Mouse (Mus musculus) liver, embryonic 11.5 days (tissue): Measurements from ENCODE around the gene Slc16a9. TPM values are rescaled to one million over a fixed set of nuclear protein-coding genes. Genes with fewer than 3 reads are reported as not detected.
"Not testable (repeated sequence)": the region's sequence is repeated elsewhere in the genome, so short reads cannot be mapped to it uniquely, and the experiment has no call there.

Experiments
- ATAC-seq: fragments of 200-750 bp; cut with Nextera tagmentation; replicated peaks from 2 replicates; pipeline ENCODE4 v1.8.0; 2017; ENCODE audit warnings: moderate number of reproducible peaks, mild to moderate bottlenecking, moderate TSS enrichment, moderate library complexity; ENCODE audit not compliant: low FRiP score
- DNase-seq: peaks from one replicate; pipeline ENCODE4 v3.0.0-alpha.2; 2017; ENCODE audit warnings: low spot score
- H3K27ac ChIP-seq: fragments of 300-500 bp; sonication (generic); 2 replicates; pipeline ENCODE4 v1.5.1; 2014; ENCODE audit warnings: mild to moderate bottlenecking, low read depth, low read length, control low read depth
- H3K27me3 ChIP-seq: fragments of 300-500 bp; sonication (generic); replicated peaks from 2 replicates; pipeline ENCODE4 v1.6.1; 2014; ENCODE audit warnings: low read length, mixed read lengths; ENCODE audit not compliant: control insufficient read depth, insufficient read depth
- H3K36me3 ChIP-seq: fragments of 300-500 bp; sonication (generic); 2 replicates; pipeline ENCODE4 v1.6.1; 2014; ENCODE audit warnings: mild to moderate bottlenecking, low read length, moderate library complexity, mixed read lengths; ENCODE audit not compliant: control insufficient read depth, insufficient read depth
- H3K4me1 ChIP-seq: fragments of 300-500 bp; sonication (generic); replicated peaks from 2 replicates; pipeline ENCODE4 v1.6.1; 2014; ENCODE audit warnings: low read length, mixed read lengths; ENCODE audit not compliant: control insufficient read depth, insufficient read depth
- H3K4me2 ChIP-seq: fragments of 300-500 bp; sonication (generic); 2 replicates; pipeline ENCODE4 v1.6.1; 2014; ENCODE audit warnings: mild to moderate bottlenecking, control low read depth, moderate library complexity
- H3K4me3 ChIP-seq: fragments of 300-500 bp; sonication (generic); 2 replicates; pipeline ENCODE4 v1.5.1; 2014; ENCODE audit warnings: low read depth, low read length, control low read depth
- H3K9ac ChIP-seq: fragments of 300-500 bp; sonication (generic); 2 replicates; pipeline ENCODE4 v1.6.1; 2014; ENCODE audit warnings: low read depth, low read length, control low read depth
- H3K9me3 ChIP-seq: fragments of 300-500 bp; sonication (generic); 2 replicates; pipeline ENCODE4 v1.6.1; 2016; ENCODE audit warnings: low read length, inconsistent platforms, mixed read lengths; ENCODE audit not compliant: control insufficient read depth
- WGBS: fragments of 180-500 bp; shearing (Covaris S2); extraction: QIAGEN DNeasy Blood & Tissue Kit; methylation state at CpG from one replicate; pipeline ENCODE4 v1.1.7; 2014; 5-methylcytosine and 5-hydroxymethylcytosine counted together
- polyA plus RNA-seq: library from polyadenylated mRNA; unstranded; fragments of >200 nt; fragmentation: Nextera tagmentation; extraction: Ambion mirVana; gene quantifications from 2 replicates; pipeline ENCODE4 v1.2.1, GENCODE M21; 2014

The Slc16a9 gene
- polyA plus RNA-seq, 1 experiment from 2014 or later: 1.0 TPM

GRCm38 (mm10) chr10:70200889-70201500, 43.9 kb upstream of the Slc16a9 start:
- DNase-seq (no peak), ATAC-seq (no peak)
- H3K36me3 ChIP-seq: no peaks in the 10 kb centered on the region
- peaks cover 2% of the 10 kb centered on the region for H3K4me1 ChIP-seq
- no peak overlapping the region for H3K9ac ChIP-seq
- H3K9me3 ChIP-seq: no peaks in the 10 kb centered on the region
- H3K27me3 ChIP-seq: no peaks in the 10 kb centered on the region
- no peak overlapping the region for H3K4me2 ChIP-seq
- WGBS: 58% methylated on average over 12 of the region's 12 CpGs
- H3K27ac ChIP-seq: no peak overlapping the region
- H3K4me3 ChIP-seq: no peak overlapping the region

GRCm38 (mm10) chr10:70204505-70205399, 40.1 kb upstream of the Slc16a9 start, which contains the start of gene Mrln:
Gene Mrln, plus strand, starts transcription at chr10:70204664.
- no peaks in the 10 kb centered on the region for H3K27me3 ChIP-seq
- no peak within 1 kb of the TSS for H3K27ac ChIP-seq
- H3K9ac ChIP-seq: no peak within 1 kb of the TSS
- H3K4me3 ChIP-seq: no peak within 1 kb of the TSS
- H3K9me3 ChIP-seq: no peaks in the 10 kb centered on the region
- DNase-seq: no peak
- no peaks in the 10 kb centered on the region for H3K4me1 ChIP-seq
- ATAC-seq: no peak
- 62% methylated on average over 17 of the region's 17 CpGs for WGBS
- no peaks in the 10 kb centered on the region for H3K36me3 ChIP-seq
- no peak within 1 kb of the TSS for H3K4me2 ChIP-seq

- H3K36me3 ChIP-seq: no peaks in the 10 kb centered on the region
- ATAC-seq (no peak), DNase-seq (no peak)
- H3K4me1 ChIP-seq: no peaks in the 10 kb centered on the region
- H3K4me2 ChIP-seq: no peak overlapping the region
- H3K27ac ChIP-seq: no peak overlapping the region
- no peak overlapping the region for H3K4me3 ChIP-seq
- 75% methylated on average over 9 of the region's 9 CpGs for WGBS
- H3K9me3 ChIP-seq: no peaks in the 10 kb centered on the region
- H3K27me3 ChIP-seq: no peaks in the 10 kb centered on the region
- no peak overlapping the region for H3K9ac ChIP-seq
Measured at GRCm38 (mm10) chr10:70211281-70211680, 33.6 kb upstream of the Slc16a9 start.

GRCm38 (mm10) chr10:70220971-70221370, 23.9 kb upstream of the Slc16a9 start:
- no peak for ATAC-seq
- Histone ChIP-seq H3K4me3 (no peak overlapping the region), H3K27me3 (no peaks in the 10 kb centered on the region), H3K4me2 (no peak overlapping the region), H3K9me3 (no peaks in the 10 kb centered on the region), H3K27ac (no peak overlapping the region), H3K4me1 (no peaks in the 10 kb centered on the region), H3K36me3 (no peaks in the 10 kb centered on the region), H3K9ac (no peak overlapping the region)
- DNase-seq: no peak
- WGBS: 72% methylated on average over 5 of the region's 5 CpGs

GRCm38 (mm10) chr10:70222231-70222630, 22.7 kb upstream of the Slc16a9 start:
- H3K27me3 ChIP-seq, H3K27ac ChIP-seq, H3K9me3 ChIP-seq, H3K4me2 ChIP-seq, H3K4me3 ChIP-seq, H3K4me1 ChIP-seq, DNase-seq, H3K36me3 ChIP-seq, H3K9ac ChIP-seq, ATAC-seq: not testable (repeated sequence)
- WGBS: 87% methylated on average over 8 of the region's 8 CpGs

GRCm38 (mm10) chr10:70224571-70224970, 20.3 kb upstream of the Slc16a9 start:
- Histone ChIP-seq H3K4me2 (no peak overlapping the region), H3K9me3 (no peaks in the 10 kb centered on the region), H3K27me3 (no peaks in the 10 kb centered on the region), H3K27ac (no peak overlapping the region), H3K9ac (no peak overlapping the region), H3K36me3 (no peaks in the 10 kb centered on the region), H3K4me1 (no peaks in the 10 kb centered on the region), H3K4me3 (no peak overlapping the region)
- 79% methylated on average over 6 of the region's 6 CpGs for WGBS
- ATAC-seq (no peak), DNase-seq (no peak)

GRCm38 (mm10) chr10:70225760-70226159, 19.1 kb upstream of the Slc16a9 start:
- ATAC-seq: no peak
- Histone ChIP-seq H3K4me2 (no peak overlapping the region), H3K27me3 (no peaks in the 10 kb centered on the region), H3K36me3 (no peaks in the 10 kb centered on the region), H3K4me1 (no peaks in the 10 kb centered on the region), H3K9ac (no peak overlapping the region), H3K27ac (no peak overlapping the region), H3K4me3 (no peak overlapping the region), H3K9me3 (no peaks in the 10 kb centered on the region)
- WGBS: 73% methylated on average over 6 of the region's 6 CpGs
- DNase-seq: no peak

GRCm38 (mm10) chr10:70226608-70227007, 18.3 kb upstream of the Slc16a9 start:
- no peaks in the 10 kb centered on the region for H3K27me3 ChIP-seq
- H3K4me2 ChIP-seq: no peak overlapping the region
- DNase-seq (no peak), ATAC-seq (no peak)
- H3K9me3 ChIP-seq: no peaks in the 10 kb centered on the region
- no peak overlapping the region for H3K27ac ChIP-seq
- no peaks in the 10 kb centered on the region for H3K36me3 ChIP-seq
- H3K4me3 ChIP-seq: no peak overlapping the region
- no peak overlapping the region for H3K9ac ChIP-seq
- no peaks in the 10 kb centered on the region for H3K4me1 ChIP-seq

GRCm38 (mm10) chr10:70230352-70230751, 14.5 kb upstream of the Slc16a9 start:
- Histone ChIP-seq H3K9me3 (no peaks in the 10 kb centered on the region), H3K4me2 (no peak overlapping the region), H3K4me1 (no peaks in the 10 kb centered on the region), H3K9ac (no peak overlapping the region), H3K27me3 (no peaks in the 10 kb centered on the region), H3K4me3 (no peak overlapping the region), H3K27ac (no peak overlapping the region), H3K36me3 (no peaks in the 10 kb centered on the region)
- DNase-seq (no peak), ATAC-seq (no peak)
- 80% methylated on average over 6 of the region's 6 CpGs for WGBS
